8 mouse cellular contexts compared by ENCODE assay signal in genomic region chr6:57824422-57825258, GRCm38 (mm10). TPM values are rescaled to one million over a fixed set of nuclear protein-coding genes. Genes with fewer than 3 reads are reported as not detected.
A peak's percentile ranks its signal among the peaks of the same experiment; 100 is the strongest.
DNase-seq lines count a peak whose midpoint lies in the region; ATAC-seq and TF ChIP-seq lines count a peak whose summit lies in the region.

Vopp1 (minus strand) TSS chr6:57825159.

- POLR2A ChIA-PET in Patski (lab: Charles Lee), result interaction anchor here (0.6 to 1.9 kb wide), 2 partner anchors 12 to 1090 kb away, joined by 5 to 8 read pairs; no protein-coding TSS in a partner anchor

- TF ChIP-seq CTCF in Patski (IDR thresholded peaks at IDR 0.05), result peak; percentile 36

- no peaks in the 10 kb centered on the region for H3K27me3 ChIP-seq in Patski
- H3K27me3 ChIP-seq in hindbrain, embryonic 13.5 days, result no peaks in the 10 kb centered on the region

- peak; percentile 82 for ATAC-seq in Patski
- peak; percentile 90 for ATAC-seq in hindbrain, embryonic 13.5 days (ENCODE audit: low FRiP score)

- DNase-seq in Patski (ENCODE audit: low read depth, low spot score), result no peak
- peak; percentile 80 to 85 for DNase-seq in cerebellum, postnatal 14 days
- DNase-seq in frontal cortex, postnatal 25 days (ENCODE audit: low spot score in 2 of 2), result peak; percentile 51 to 58
- peak; percentile 55 to 83 for DNase-seq in layer of hippocampus, postnatal 25 days (ENCODE audit: extremely low spot score in 1 of 2, low spot score in 1 of 2)
- peak; percentile 52 for DNase-seq in lung, postnatal 25 days (ENCODE audit: low spot score)
- peak; percentile 70 for DNase-seq in retina, adult 2 months (ENCODE audit: low read depth, low spot score)
- DNase-seq in thymus, postnatal 25 days, result peak; percentile 72

- H3K36me3 ChIP-seq in hindbrain, embryonic 13.5 days, result no peaks in the 10 kb centered on the region

- no peaks in the 10 kb centered on the region for H3K9me3 ChIP-seq in hindbrain, embryonic 13.5 days

- H3K4me3 ChIP-seq in hindbrain, embryonic 13.5 days, result peak within 1 kb of the TSS; percentile 76

- peaks cover 22% of the 10 kb centered on the region for H3K4me1 ChIP-seq in hindbrain, embryonic 13.5 days (replicated peaks)

- H3K27ac ChIP-seq in hindbrain, embryonic 13.5 days, result peak within 1 kb of the TSS; percentile 97

- peak within 1 kb of the TSS; percentile 70 for H3K4me2 ChIP-seq in hindbrain, embryonic 13.5 days

- WGBS in hindbrain, embryonic 13.5 days, result under 1% methylated on average over 86 of the region's 87 CpGs

- in situ Hi-C loops in Patski (cut with MboI; ENCODE audit: low pct_unique_long_range_greater_than_20kb), result no loop called here

- CTCF ChIA-PET in Patski (lab: Charles Lee), result interaction anchor here (1.1 to 4.2 kb wide), 4 partner anchors 10 to 113 kb away, joined by 3 to 12 read pairs (median 6); no protein-coding TSS in a partner anchor

- H3K9ac ChIP-seq in hindbrain, embryonic 13.5 days, result peak within 1 kb of the TSS; percentile 96

RNA-seq across cellular contexts. Expression of gene Vopp1, which starts in this region (rescaled TPM):
- polyA plus RNA-seq in Patski (2021), result 96.0 TPM
- polyA plus RNA-seq in hindbrain, embryonic 13.5 days (2015; fragmentation: Nextera tagmentation; extraction: Ambion mirVana), result 190 and 195 TPM in 2 replicates
- total RNA-seq in layer of hippocampus, postnatal 25 days (2021), result 10 to 100 TPM; 68.7 to 70.4 TPM
